ENCODE assay signal across 8 mouse cellular contexts in genomic region chr6:47175356-47176156, GRCm38 (mm10).
DNase-seq lines count a peak whose midpoint lies in the region; ATAC-seq lines count a peak whose summit lies in the region.
"Not testable (repeated sequence)": the region's sequence is repeated elsewhere in the genome, so short reads cannot be mapped to it uniquely, and the experiment has no call there.

No protein-coding gene starts in this region.

- WGBS in forebrain, embryonic 12.5 days: 19% methylated on average over 10 of the region's 10 CpGs
- 26% methylated on average over 10 of the region's 10 CpGs for WGBS in heart, embryonic 16.5 days
- WGBS in kidney, embryonic 14.5 days: 21% methylated on average over 10 of the region's 10 CpGs
- WGBS in liver, embryonic 11.5 days: 30% methylated on average over 10 of the region's 10 CpGs
- WGBS in midbrain, embryonic 10.5 days: 29% methylated on average over 10 of the region's 10 CpGs

- H3K36me3 ChIP-seq in forebrain, embryonic 12.5 days (replicated peaks); heart, embryonic 16.5 days (ENCODE audit: control insufficient read depth, insufficient read depth); kidney, embryonic 14.5 days (ENCODE audit: control insufficient read depth, insufficient read depth, low read length); liver, embryonic 11.5 days (ENCODE audit: control insufficient read depth, insufficient read depth, low read length); midbrain, embryonic 10.5 days: not testable (repeated sequence)

- not testable (repeated sequence) for H3K9me3 ChIP-seq in forebrain, embryonic 12.5 days; heart, embryonic 16.5 days (replicated peaks; ENCODE audit: control insufficient read depth, low read length); kidney, embryonic 14.5 days (ENCODE audit: control insufficient read depth, low read length); liver, embryonic 11.5 days (ENCODE audit: control insufficient read depth, low read length); midbrain, embryonic 10.5 days (replicated peaks)

- DNase-seq in NIH3T3 (ENCODE audit: low read depth): peak; percentile 67
- DNase-seq in cerebellum, adult 9-11 months: peak; percentile 54
- not testable (repeated sequence) for DNase-seq in liver, embryonic 11.5 days (ENCODE audit: low spot score)
- peak; percentile 34 for DNase-seq in midbrain, embryonic 10.5 days (ENCODE audit: low spot score)
- DNase-seq in right cerebral cortex, adult 2 months (ENCODE audit: low spot score in 2 of 2): peak; percentile 12 to 39

- H3K27ac ChIP-seq in forebrain, embryonic 12.5 days: 0 out of 2 replicates have a peak overlapping the region, but pooled peaks have one; percentile 6
- not testable (repeated sequence) for H3K27ac ChIP-seq in heart, embryonic 16.5 days (ENCODE audit: low read length); kidney, embryonic 14.5 days (ENCODE audit: low read depth, low read length); liver, embryonic 11.5 days (ENCODE audit: low read depth, low read length); midbrain, embryonic 10.5 days (replicated peaks)

- peak overlapping the region; percentile 40 for H3K4me2 ChIP-seq in forebrain, embryonic 12.5 days
- peak overlapping the region; percentile 12; the same call in 1 of the 2 replicates for H3K4me2 ChIP-seq in heart, embryonic 16.5 days (ENCODE audit: low read depth, low read length)
- H3K4me2 ChIP-seq in kidney, embryonic 14.5 days (replicated peaks; ENCODE audit: low read depth, low read length): not testable (repeated sequence)
- peak overlapping the region; percentile 17; the same call in 1 of the 2 replicates for H3K4me2 ChIP-seq in liver, embryonic 11.5 days

- H3K9ac ChIP-seq in forebrain, embryonic 12.5 days; heart, embryonic 16.5 days (ENCODE audit: low read length); kidney, embryonic 14.5 days (ENCODE audit: low read depth, low read length); liver, embryonic 11.5 days (ENCODE audit: low read depth, low read length): not testable (repeated sequence)

- H3K27me3 ChIP-seq in forebrain, embryonic 12.5 days; heart, embryonic 16.5 days (ENCODE audit: control insufficient read depth, insufficient read depth, low read length); kidney, embryonic 14.5 days (ENCODE audit: control insufficient read depth, insufficient read depth, low read length); liver, embryonic 11.5 days (replicated peaks; ENCODE audit: control insufficient read depth, insufficient read depth, low read length); midbrain, embryonic 10.5 days (ENCODE audit: low read depth, poor library complexity, severe bottlenecking): not testable (repeated sequence)

- peak; percentile 85 for ATAC-seq in forebrain, embryonic 12.5 days (ENCODE audit: low FRiP score)
- not testable (repeated sequence) for ATAC-seq in heart, embryonic 16.5 days (replicated peaks; ENCODE audit: extremely low read depth, insufficient read depth, low FRiP score); liver, embryonic 11.5 days (replicated peaks; ENCODE audit: low FRiP score)
- ATAC-seq in kidney, embryonic 14.5 days (ENCODE audit: low FRiP score, low TSS enrichment): peak; percentile 66; the same call in 1 of the 2 replicates

- H3K4me3 ChIP-seq in forebrain, embryonic 12.5 days (replicated peaks): 0 out of 2 replicates have a peak overlapping the region, but pooled peaks have one; percentile 7
- H3K4me3 ChIP-seq in heart, embryonic 16.5 days (ENCODE audit: low read length); kidney, embryonic 14.5 days (ENCODE audit: low read length); liver, embryonic 11.5 days (ENCODE audit: low read depth, low read length): not testable (repeated sequence)
- peak overlapping the region; percentile 14; the same call in 1 of the 2 replicates for H3K4me3 ChIP-seq in midbrain, embryonic 10.5 days

- H3K4me1 ChIP-seq in forebrain, embryonic 12.5 days: peaks cover 13% of the 10 kb centered on the region
- H3K4me1 ChIP-seq in heart, embryonic 16.5 days (ENCODE audit: control insufficient read depth, insufficient read depth, low read length); kidney, embryonic 14.5 days (ENCODE audit: control insufficient read depth, insufficient read depth, low read length); liver, embryonic 11.5 days (replicated peaks; ENCODE audit: control insufficient read depth, insufficient read depth, low read length); midbrain, embryonic 10.5 days: not testable (repeated sequence)
